Mouse (Mus musculus): ENCODE data around the gene Gabrp. TPM values are rescaled to one million over a fixed set of nuclear protein-coding genes. Genes with fewer than 3 reads are reported as not detected.

Gene Gabrp
- total and polyA plus RNA-seq, 2 experiments, result 0.18 TPM; not detected in 1

DNA sequence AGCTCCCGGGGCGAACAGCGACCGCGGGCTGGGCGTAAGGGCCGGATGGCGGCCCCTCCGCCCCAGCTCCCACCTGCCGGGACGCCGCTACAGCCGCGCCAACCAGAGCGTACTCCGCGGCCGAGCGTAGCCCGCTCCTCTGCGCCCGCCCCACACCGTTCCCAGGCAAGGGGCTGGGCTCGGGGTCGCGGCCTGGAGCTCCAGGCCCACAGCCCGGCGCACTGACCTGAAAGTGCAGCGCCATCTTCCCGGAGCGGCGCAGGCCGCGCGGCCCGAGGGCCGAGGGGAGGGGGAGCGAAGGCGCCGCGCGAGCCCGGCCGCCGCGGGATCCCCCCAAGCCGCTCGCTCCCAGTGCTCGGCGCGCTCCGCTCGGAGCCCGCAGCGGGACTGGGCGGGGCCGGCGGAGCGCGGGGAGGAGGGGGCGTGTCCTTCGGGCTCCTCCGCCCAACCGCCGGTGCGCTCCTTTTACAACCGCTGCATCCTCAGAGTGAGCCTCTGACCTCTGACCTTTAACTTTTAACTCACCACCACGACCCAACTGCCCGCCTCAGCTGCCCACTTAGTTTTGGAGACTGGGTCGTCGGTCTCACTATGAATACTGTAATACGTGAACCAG is 65.3 kb downstream of the Gabrp start, which contains the start of gene Ranbp17:
Ranbp17 (minus strand) TSS at position 371 of the 616 bp plus-strand sequence.
- no peak within 1 kb of the TSS for H3K27ac ChIP-seq (replicated peaks; ENCODE audit: insufficient read depth, low read depth, low read length)
- no peak for DNase-seq (ENCODE audit: extremely low read depth, low read depth, low spot score)
- TF ChIP-seq POLR2A (IDR thresholded peaks at IDR 0.05; ENCODE audit: extremely low read depth, insufficient read depth, low read length) (no peak), CTCF (IDR thresholded peaks at IDR 0.05; ENCODE audit: low read depth, low read length) (no peak)
- no peaks in the 10 kb centered on the region for H3K79me2 ChIP-seq (ENCODE audit: control insufficient read depth, insufficient read depth, low read length)
- peaks cover 3% of the 10 kb centered on the region for H3K4me1 ChIP-seq (ENCODE audit: control insufficient read depth, insufficient read depth, low read length)
- no peaks in the 10 kb centered on the region for H3K36me3 ChIP-seq (ENCODE audit: control insufficient read depth, insufficient read depth, low read length)
- H3K9ac ChIP-seq (ENCODE audit: low read depth, low read length), result peak within 1 kb of the TSS; percentile 70
- peaks cover 7% of the 10 kb centered on the region; the same call in 1 of the 2 replicates for H3K27me3 ChIP-seq (ENCODE audit: control insufficient read depth, insufficient read depth, low read length)
- H3K4me3 ChIP-seq (ENCODE audit: insufficient read depth, low read depth, low read length), result peak within 1 kb of the TSS; percentile 70
- WGBS, result 4% methylated on average over 72 of the region's 72 CpGs

DNA sequence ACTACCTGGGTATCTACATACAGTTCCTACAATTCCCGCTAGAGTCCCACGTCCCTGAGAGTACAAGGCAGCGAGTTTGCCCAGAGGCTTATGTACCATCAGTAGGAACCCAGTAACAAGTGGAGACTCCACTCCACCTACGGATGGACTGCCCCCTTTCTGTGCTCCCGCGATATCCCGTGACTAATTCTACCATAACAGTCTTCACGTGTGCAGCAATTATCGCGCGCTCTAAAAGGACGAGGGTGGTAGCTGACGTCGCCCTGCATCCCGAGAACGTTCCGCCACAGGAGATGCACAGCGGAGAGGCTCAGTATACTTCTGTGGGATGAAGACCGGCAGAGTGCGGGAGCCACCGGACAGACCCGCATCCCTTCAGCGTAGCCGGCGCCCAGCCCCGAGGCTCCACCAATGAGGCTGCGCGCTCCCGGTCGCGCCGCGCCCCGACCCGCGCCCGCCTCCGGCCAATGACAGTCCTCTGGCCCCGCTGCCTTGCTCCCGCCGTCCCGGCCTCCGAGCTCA is 65.8 kb downstream of the Gabrp start:
- TF ChIP-seq POLR2A (IDR thresholded peaks at IDR 0.05; ENCODE audit: extremely low read depth, insufficient read depth, low read length) (no peak), CTCF (IDR thresholded peaks at IDR 0.05; ENCODE audit: low read depth, low read length) (no peak)
- no peak for DNase-seq (ENCODE audit: extremely low read depth, low read depth, low spot score)
- H3K27ac ChIP-seq (replicated peaks; ENCODE audit: insufficient read depth, low read depth, low read length), result no peak overlapping the region
- peaks cover 3% of the 10 kb centered on the region for H3K4me1 ChIP-seq (ENCODE audit: control insufficient read depth, insufficient read depth, low read length)
- H3K27me3 ChIP-seq (ENCODE audit: control insufficient read depth, insufficient read depth, low read length), result peaks cover 7% of the 10 kb centered on the region; the same call in 1 of the 2 replicates
- under 1% methylated on average over 43 of the region's 43 CpGs for WGBS
- peak overlapping the region; percentile 70 for H3K4me3 ChIP-seq (ENCODE audit: insufficient read depth, low read depth, low read length)
- peak overlapping the region; percentile 70 for H3K9ac ChIP-seq (ENCODE audit: low read depth, low read length)
- H3K79me2 ChIP-seq (ENCODE audit: control insufficient read depth, insufficient read depth, low read length), result no peaks in the 10 kb centered on the region
- no peaks in the 10 kb centered on the region for H3K36me3 ChIP-seq (ENCODE audit: control insufficient read depth, insufficient read depth, low read length)

DNA sequence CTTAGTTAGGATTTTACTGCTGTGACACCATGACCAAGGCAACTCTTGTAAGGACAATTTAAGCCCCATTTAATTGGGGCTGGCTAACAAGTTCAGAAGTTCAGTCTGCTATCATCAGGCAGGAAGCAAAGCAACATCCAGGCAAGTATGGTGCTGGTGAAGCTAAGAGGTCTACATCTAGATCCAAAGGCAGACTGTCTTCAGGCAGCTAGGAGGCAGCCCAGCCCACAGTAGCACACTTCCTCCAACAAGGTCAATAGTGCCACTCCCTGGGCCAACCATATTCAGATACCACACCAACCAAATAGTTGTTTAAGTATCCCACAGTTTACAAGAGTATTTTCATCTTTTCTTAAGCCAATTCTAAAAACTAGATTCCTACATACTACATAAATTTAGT is 69.4 kb downstream of the Gabrp start:
- Histone ChIP-seq H3K79me2 (ENCODE audit: control insufficient read depth, insufficient read depth, low read length) (no peaks in the 10 kb centered on the region), H3K27ac (replicated peaks; ENCODE audit: insufficient read depth, low read depth, low read length) (no peak overlapping the region), H3K9ac (ENCODE audit: low read depth, low read length) (no peak overlapping the region), H3K4me1 (ENCODE audit: control insufficient read depth, insufficient read depth, low read length) (peaks cover 3% of the 10 kb centered on the region), H3K36me3 (ENCODE audit: control insufficient read depth, insufficient read depth, low read length) (no peaks in the 10 kb centered on the region), H3K4me3 (ENCODE audit: insufficient read depth, low read depth, low read length) (no peak overlapping the region), H3K27me3 (ENCODE audit: control insufficient read depth, insufficient read depth, low read length) (peaks cover 7% of the 10 kb centered on the region; the same call in 1 of the 2 replicates)
- TF ChIP-seq CTCF (IDR thresholded peaks at IDR 0.05; ENCODE audit: low read depth, low read length) (no peak), POLR2A (IDR thresholded peaks at IDR 0.05; ENCODE audit: extremely low read depth, insufficient read depth, low read length) (no peak)
- no peak for DNase-seq (ENCODE audit: extremely low read depth, low read depth, low spot score)

Other genes with a start within 250 kb of the Gabrp start
- gene Ranbp17, start 65.2 kb downstream of the Gabrp start, total RNA-seq (2014; rRNA removed), result 0.09 and 0.34 TPM in 2 replicates
- 0.02 and 0.04 TPM in 2 replicates for gene Ranbp17, start 65.2 kb downstream of the Gabrp start, polyA plus RNA-seq (2012; rRNA removed)
- not detected in 2 replicates for gene D130052B06Rik, start 20.3 kb upstream of the Gabrp start, total RNA-seq (2014; rRNA removed)
- gene D130052B06Rik, start 20.3 kb upstream of the Gabrp start, polyA plus RNA-seq (2012; rRNA removed), result not detected in 2 replicates

All from liver, adult 2 months (tissue).